Comparison of ENCODE assay signal across 8 mouse cellular contexts in genomic region chr3:107696910-107697309, GRCm38 (mm10). TPM values are rescaled to one million over a fixed set of nuclear protein-coding genes. Genes with fewer than 3 reads are reported as not detected.
DNase-seq lines count a peak whose midpoint lies in the region; ATAC-seq lines count a peak whose summit lies in the region.

No protein-coding gene starts in this region.

- peak overlapping the region; percentile 89; the same call in 1 of the 2 replicates for H3K27ac ChIP-seq in liver, embryonic 11.5 days (ENCODE audit: low read depth, low read length)

- peak overlapping the region; percentile 43 for H3K4me2 ChIP-seq in liver, embryonic 11.5 days

- H3K9ac ChIP-seq in liver, embryonic 11.5 days (ENCODE audit: low read depth, low read length), result 0 out of 2 replicates have a peak overlapping the region, but pooled peaks have one; percentile 26

- peaks cover 13% of the 10 kb centered on the region for H3K27me3 ChIP-seq in megakaryocyte, embryonic 14.5 days (replicated peaks)
- no peaks in the 10 kb centered on the region for H3K27me3 ChIP-seq in liver, embryonic 11.5 days (replicated peaks; ENCODE audit: control insufficient read depth, insufficient read depth, low read length)

- peak; percentile 30 for DNase-seq in cerebellum, adult 11 months
- DNase-seq in liver, embryonic 11.5 days (ENCODE audit: low spot score), result no peak
- peak; percentile 29 for DNase-seq in testis, postnatal 14 days (ENCODE audit: low spot score)
- DNase-seq in B cell, adult 2 months, result no peak

- H3K9me3 ChIP-seq in megakaryocyte, embryonic 14.5 days, result peaks cover 9% of the 10 kb centered on the region
- H3K9me3 ChIP-seq in liver, embryonic 11.5 days (ENCODE audit: control insufficient read depth, low read length), result no peaks in the 10 kb centered on the region

- WGBS in liver, embryonic 11.5 days, result 32% methylated on average over 3 of the region's 3 CpGs

- H3K4me1 ChIP-seq in megakaryocyte, embryonic 14.5 days, result peaks cover 37% of the 10 kb centered on the region
- H3K4me1 ChIP-seq in liver, embryonic 11.5 days (replicated peaks; ENCODE audit: control insufficient read depth, insufficient read depth, low read length), result peaks cover 20% of the 10 kb centered on the region

- H3K36me3 ChIP-seq in megakaryocyte, embryonic 14.5 days (replicated peaks; ENCODE audit: low read length), result peaks cover 7% of the 10 kb centered on the region
- H3K36me3 ChIP-seq in liver, embryonic 11.5 days (ENCODE audit: control insufficient read depth, insufficient read depth, low read length), result no peaks in the 10 kb centered on the region

- no peak; the same call in none of the 2 replicates for ATAC-seq in cerebellum, adult (ENCODE audit: insufficient number of reproducible peaks, low FRiP score, low TSS enrichment)
- ATAC-seq in megakaryocyte, adult 5-6 weeks (ENCODE audit: poor library complexity, severe bottlenecking), result no peak
- ATAC-seq in liver, embryonic 11.5 days (replicated peaks; ENCODE audit: low FRiP score), result peak; percentile 42
- no peak for ATAC-seq in monocyte, adult 5-6 weeks (replicated peaks; ENCODE audit: insufficient number of reproducible peaks, low FRiP score, low TSS enrichment, poor library complexity, severe bottlenecking)

- peak overlapping the region; percentile 96 for H3K4me3 ChIP-seq in megakaryocyte, embryonic 14.5 days (replicated peaks)
- peak overlapping the region; percentile 93; the same call in 1 of the 2 replicates for H3K4me3 ChIP-seq in liver, embryonic 11.5 days (ENCODE audit: low read depth, low read length)

RNA-seq across cellular contexts. Expression of gene Ahcyl1, which starts 0.6 kb away (rescaled TPM):
- 2.1 and 3.6 TPM in 2 replicates for polyA plus RNA-seq in megakaryocyte, embryonic 14.5 days (2012; ENCODE audit: insufficient read depth, low replicate concordance)
- total RNA-seq in megakaryocyte, adult 5-6 weeks (2015), result 49.1 and 52.5 TPM in 2 replicates
- total RNA-seq in megakaryocyte, adult 5-6 weeks (2017), result 25.1 and 33.2 TPM in 2 replicates
- 69.0 and 76.3 TPM in 2 replicates for polyA plus RNA-seq in liver, embryonic 11.5 days (2014; fragmentation: Nextera tagmentation; extraction: Ambion mirVana)
- 42.0 to 72.7 TPM (median 53.6 TPM) in 3 replicates for total RNA-seq in monocyte, adult 5-6 weeks (2017)

Comparison
In these comparisons a context has a peak if more than half of its experiments do, and no peak if none do; other contexts are left out.
1. DNase-seq: peak in cerebellum, adult 11 months (single experiment) and testis, postnatal 14 days (single experiment); none in liver, embryonic 11.5 days (single experiment) and B cell, adult 2 months (0 of 2).